Mouse (Mus musculus) adrenal gland, postnatal 0 days (tissue): ENCODE results near the gene Olfr1163. TPM values are rescaled to one million over a fixed set of nuclear protein-coding genes. Genes with fewer than 3 reads are reported as not detected.

Source experiments
- polyA plus RNA-seq: library from polyadenylated mRNA; unstranded; fragments of >200 nt; fragmentation: Nextera tagmentation; extraction: Ambion mirVana; gene quantifications from 2 replicates; pipeline ENCODE4 v1.2.1, GENCODE M21; 2015

The Olfr1163 gene
- not detected in 2 replicates for polyA plus RNA-seq

GRCm38 (mm10) chr2:88071730-88072129, at the start of gene Olfr1163:
TSS of gene Olfr1163 (minus strand) at chr2:88071830.

DNA sequence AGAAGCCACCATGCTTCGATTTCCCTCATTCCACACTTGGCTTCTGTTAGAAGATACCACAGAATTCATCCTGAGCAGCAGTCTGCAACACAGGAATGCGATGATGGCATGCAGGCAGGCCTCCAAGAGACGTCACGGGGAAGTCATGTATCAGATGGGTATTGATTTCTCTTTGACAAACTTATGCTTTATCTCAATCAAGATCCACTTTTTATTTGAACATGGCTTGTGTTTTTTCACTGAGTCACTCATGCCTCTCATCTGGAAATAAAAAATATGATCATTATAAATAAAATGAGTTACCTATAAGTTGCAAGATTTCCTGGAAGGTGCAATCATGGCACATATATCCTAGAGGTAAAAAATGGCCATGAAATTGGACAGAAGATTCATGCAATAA, 22.2 kb upstream of the Olfr1163 start, which contains the start of gene Olfr1164:
Olfr1164 (minus strand) TSS at position 101 of the 400 bp plus-strand sequence.

GRCm38 (mm10) chr2:88051029-88051428, 20.6 kb downstream of the Olfr1163 start, which contains the start of gene Olfr1162:
TSS of gene Olfr1162 (minus strand) at chr2:88051129.

GRCm38 (mm10) chr2:88037599-88037998, 34.0 kb downstream of the Olfr1163 start, which contains the start of gene Olfr73:
TSS of gene Olfr73 (minus strand) at chr2:88037699.

DNA sequence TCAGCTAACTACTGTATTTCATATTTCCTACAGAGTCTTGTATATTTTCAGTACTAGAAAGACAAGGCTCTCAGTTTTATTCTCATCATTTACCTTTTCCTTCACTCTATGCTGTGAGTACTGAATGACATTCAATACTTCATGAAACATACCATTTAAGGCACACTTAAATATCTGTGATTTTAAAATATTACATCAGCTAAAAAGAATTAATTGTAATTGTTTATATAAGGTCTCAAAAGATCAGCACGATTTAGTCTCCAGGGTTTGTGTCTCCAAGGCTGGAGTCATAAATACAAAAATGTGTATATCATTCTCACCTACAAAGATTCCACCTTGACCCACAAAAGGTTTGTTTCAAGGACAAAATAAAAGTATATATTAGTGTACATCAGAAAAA, 49.2 kb downstream of the Olfr1163 start, which contains the start of gene Olfr1161:
Olfr1161 (plus strand) TSS at position 301 of the 400 bp plus-strand sequence.

Other genes starting within 250 kb of the Olfr1163 start
- gene Olfr1148, start 241.3 kb downstream of the Olfr1163 start, polyA plus RNA-seq = not detected in 2 replicates
- gene Olfr1150-ps1, start 227.8 kb downstream of the Olfr1163 start, polyA plus RNA-seq = not detected in 2 replicates
- not detected in 2 replicates for gene Olfr1151, start 216.0 kb downstream of the Olfr1163 start, polyA plus RNA-seq
- gene Olfr1152, start 205.3 kb downstream of the Olfr1163 start, polyA plus RNA-seq = not detected in 2 replicates
- not detected in 2 replicates for gene Olfr1153, start 176.9 kb downstream of the Olfr1163 start, polyA plus RNA-seq
- not detected in 2 replicates for gene Olfr1154, start 166.7 kb downstream of the Olfr1163 start, polyA plus RNA-seq
- gene Olfr1155, start 126.7 kb downstream of the Olfr1163 start, polyA plus RNA-seq = not detected in 2 replicates
- gene Olfr1156, start 118.7 kb downstream of the Olfr1163 start, polyA plus RNA-seq = not detected in 2 replicates
- gene Olfr1157, start 103.5 kb downstream of the Olfr1163 start, polyA plus RNA-seq = not detected in 2 replicates
- gene Olfr74, start 97.2 kb downstream of the Olfr1163 start, polyA plus RNA-seq = not detected in 2 replicates
- gene Olfr1158, start 81.7 kb downstream of the Olfr1163 start, polyA plus RNA-seq = not detected in 2 replicates
- gene Olfr1160, start 63.6 kb downstream of the Olfr1163 start, polyA plus RNA-seq = not detected in 2 replicates
- not detected in 2 replicates for gene Olfr1161, start 49.1 kb downstream of the Olfr1163 start, polyA plus RNA-seq
- gene Olfr73, start 34.1 kb downstream of the Olfr1163 start, polyA plus RNA-seq = 0.04 TPM in 1 of 2 replicates, not detected in the other
- gene Olfr1162, start 20.7 kb downstream of the Olfr1163 start, polyA plus RNA-seq = not detected in 2 replicates
- gene Olfr1164, start 22.1 kb upstream of the Olfr1163 start, polyA plus RNA-seq = not detected in 2 replicates
- not detected in 2 replicates for gene Olfr1166, start 56.4 kb upstream of the Olfr1163 start, polyA plus RNA-seq
- gene Olfr1167, start 83.4 kb upstream of the Olfr1163 start, polyA plus RNA-seq = not detected in 2 replicates
- gene Olfr1168, start 110.0 kb upstream of the Olfr1163 start, polyA plus RNA-seq = not detected in 2 replicates
- gene Olfr1170, start 156.5 kb upstream of the Olfr1163 start, polyA plus RNA-seq = not detected in 2 replicates
- not detected in 2 replicates for gene Olfr1173, start 208.0 kb upstream of the Olfr1163 start, polyA plus RNA-seq
- not detected in 2 replicates for gene Olfr1174-ps, start 243.3 kb upstream of the Olfr1163 start, polyA plus RNA-seq